Comparison of ENCODE assay signal across 31 mouse cellular contexts in the genomic region with DNA sequence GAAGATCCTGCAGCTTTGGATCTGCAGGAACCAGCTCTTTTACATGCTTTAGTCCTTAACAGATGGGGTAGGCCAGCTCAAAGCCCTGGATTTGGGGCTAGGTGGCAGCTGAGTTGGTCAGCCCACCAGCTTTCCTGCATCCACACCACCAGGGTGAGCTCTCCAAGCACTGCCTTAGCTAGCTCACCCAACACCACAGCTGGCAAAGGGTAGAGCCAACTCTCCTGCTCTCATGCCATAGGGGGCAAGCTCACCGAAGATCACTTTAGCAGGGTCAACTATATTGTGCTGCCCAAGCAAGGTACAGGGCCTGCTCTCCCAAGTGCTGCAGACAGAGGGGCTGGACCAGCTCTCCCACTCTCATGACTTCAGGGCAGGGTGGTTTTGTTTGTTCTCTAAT. TPM values are rescaled to one million over a fixed set of nuclear protein-coding genes. Genes with fewer than 3 reads are reported as not detected.
DNase-seq lines count a peak whose midpoint lies in the region; ATAC-seq and TF ChIP-seq lines count a peak whose summit lies in the region.
"Had no signal": no experiment of that assay in that cellular context is flagged by ENCODE, and none has a peak within 500 bp of the region (broad histone marks: within the 10 kb centered on the region; RNA-seq: fewer than 3 reads in every experiment).

No protein-coding gene starts in this region.

- TF ChIP-seq CTCF in gastrocnemius, adult 2 months (IDR thresholded peaks at IDR 0.05), result peak; percentile 31; the same call in 1 of the 2 replicates
- peak; percentile 21; the same call in 1 of the 2 replicates for TF ChIP-seq CTCF in heart, postnatal 0 days (IDR thresholded peaks at IDR 0.05; ENCODE audit: low read depth)
- 0 out of 2 replicates have a peak, but pooled peaks have one; percentile 1 for TF ChIP-seq CTCF in lung, adult 2 months (IDR thresholded peaks at IDR 0.05; ENCODE audit: insufficient read depth, low read length)

- WGBS in heart, postnatal 0 days, result 80% methylated on average over 1 of the region's 1 CpGs
- WGBS in lung, adult 2 months, result 81% methylated on average over 1 of the region's 1 CpGs

- H3K27me3 ChIP-seq in heart, postnatal 0 days (ENCODE audit: control insufficient read depth, insufficient read depth, low read length), result no peaks in the 10 kb centered on the region
- H3K27me3 ChIP-seq: CH12.LX had no signal

- peak overlapping the region; percentile 6; the same call in 1 of the 2 replicates for H3K4me3 ChIP-seq in gastrocnemius, adult 2 months
- no peak overlapping the region for H3K4me3 ChIP-seq in heart, postnatal 0 days (ENCODE audit: low read depth, low read length)
- no peak overlapping the region for H3K4me3 ChIP-seq in lung, adult 2 months (replicated peaks; ENCODE audit: extremely low read depth, low read depth, low read length)
- no peak overlapping the region for H3K4me3 ChIP-seq in brown adipose tissue, adult 24 weeks (ENCODE audit: insufficient read depth, low read depth, low read length)
- H3K4me3 ChIP-seq: embryonic facial prominence, embryonic 12.5 days; embryonic facial prominence, embryonic 15.5 days; heart, embryonic 10.5 days; hindbrain, embryonic 10.5 days; hindbrain, embryonic 13.5 days; intestine, embryonic 15.5 days had no signal

- intact Hi-C loops in gastrocnemius, adult 2 months (cut with DNase I), result no loop called here
- intact Hi-C loops in gastrocnemius, postnatal 14 days (cut with DNase I; ENCODE audit: low total_unique reads), result no loop called here
- intact Hi-C loops in heart, postnatal 14 days (cut with DNase I), result no loop called here

- no peaks in the 10 kb centered on the region for H3K9me3 ChIP-seq in heart, postnatal 0 days (replicated peaks; ENCODE audit: control insufficient read depth, low read length)
- H3K9me3 ChIP-seq: embryonic facial prominence, embryonic 12.5 days; embryonic facial prominence, embryonic 15.5 days; G1E; heart, embryonic 10.5 days; hindbrain, embryonic 10.5 days; hindbrain, embryonic 13.5 days; intestine, embryonic 15.5 days had no signal

- no peak overlapping the region for H3K4me2 ChIP-seq in heart, postnatal 0 days (ENCODE audit: low read depth, low read length)
- H3K4me2 ChIP-seq: embryonic facial prominence, embryonic 12.5 days; embryonic facial prominence, embryonic 15.5 days; hindbrain, embryonic 13.5 days; intestine, embryonic 15.5 days had no signal

- no peak for TF ChIP-seq EP300 in heart, postnatal 0 days (IDR thresholded peaks at IDR 0.05; ENCODE audit: low read depth)

- peak overlapping the region; percentile 88 for H3K27ac ChIP-seq in gastrocnemius, adult 2 months
- H3K27ac ChIP-seq in heart, postnatal 0 days (ENCODE audit: low read depth), result no peak overlapping the region
- H3K27ac ChIP-seq in brown adipose tissue, adult 24 weeks (replicated peaks; ENCODE audit: low read depth, low read length), result peak overlapping the region; percentile 15; the same call in 1 of the 2 replicates
- H3K27ac ChIP-seq: embryonic facial prominence, embryonic 12.5 days; embryonic facial prominence, embryonic 15.5 days; heart, embryonic 10.5 days; hindbrain, embryonic 10.5 days; hindbrain, embryonic 13.5 days; intestine, embryonic 15.5 days had no signal

- no peak for TF ChIP-seq POLR2A in lung, adult 2 months (IDR thresholded peaks at IDR 0.05; ENCODE audit: borderline replicate concordance, extremely low read depth, low read depth, low read length)

- H3K9ac ChIP-seq in heart, postnatal 0 days (replicated peaks; ENCODE audit: low read depth, low read length), result no peak overlapping the region
- H3K9ac ChIP-seq: embryonic facial prominence, embryonic 12.5 days; embryonic facial prominence, embryonic 15.5 days; forebrain, postnatal 0 days; hindbrain, embryonic 13.5 days; intestine, embryonic 15.5 days had no signal

- peak; percentile 57 for DNase-seq in gastrocnemius, adult 2 months
- no peak for DNase-seq in gastrocnemius, postnatal 14 days
- DNase-seq in heart, postnatal 0 days (ENCODE audit: low spot score), result no peak
- no peak for DNase-seq in heart, postnatal 14 days
- no peak for DNase-seq in lung, adult 2 months
- DNase-seq in lung, postnatal 4 days, result no peak
- DNase-seq: adrenal gland, postnatal 10 days; adrenal gland, postnatal 36 days; B cell, adult 2 months; cerebellum, adult 11 months; cerebellum, adult 2 months; cerebellum, adult 9-11 months; cerebellum, postnatal 25 days; forebrain, postnatal 0 days; gastrocnemius, postnatal 36 days; heart, postnatal 10 days; kidney, adult 18-20 months had no signal

- H3K36me3 ChIP-seq in heart, postnatal 0 days (replicated peaks; ENCODE audit: control insufficient read depth, insufficient read depth, low read length), result no peaks in the 10 kb centered on the region
- H3K36me3 ChIP-seq: embryonic facial prominence, embryonic 12.5 days; embryonic facial prominence, embryonic 15.5 days; G1E; heart, embryonic 10.5 days; hindbrain, embryonic 10.5 days; hindbrain, embryonic 13.5 days; intestine, embryonic 15.5 days had no signal

- no peak for ATAC-seq in heart, postnatal 0 days (ENCODE audit: insufficient read depth, low read depth)
- no peak for ATAC-seq in erythroid progenitor cell, adult 5-6 weeks (replicated peaks; ENCODE audit: low FRiP score, poor library complexity, severe bottlenecking)
- ATAC-seq: forebrain, embryonic 14.5 days; forebrain, postnatal 0 days; hindbrain, embryonic 16.5 days; intestine, embryonic 15.5 days; Patski had no signal

- H3K4me1 ChIP-seq in heart, postnatal 0 days (ENCODE audit: control insufficient read depth, insufficient read depth), result peaks cover 26% of the 10 kb centered on the region
- peaks cover 12% of the 10 kb centered on the region for H3K4me1 ChIP-seq in lung, adult 2 months (ENCODE audit: control insufficient read depth, insufficient read depth, low read length)
- peaks cover 13% of the 10 kb centered on the region for H3K4me1 ChIP-seq in brown adipose tissue, adult 24 weeks (ENCODE audit: control insufficient read depth, insufficient read depth, insufficient read length, low read length)

RNA-seq across cellular contexts. Expression of gene Tmtc1, which starts 6.6 kb away (rescaled TPM):
- total RNA-seq in gastrocnemius, adult 2 months (2021), result 10 to 100 TPM; 55.4 to 64.8 TPM
- total RNA-seq in gastrocnemius, postnatal 14 days (2021), result 10 to 100 TPM; 46.0 to 52.6 TPM
- 28.9 and 39.8 TPM in 2 replicates for total RNA-seq in heart, postnatal 0 days (2014; rRNA removed; ENCODE audit: low replicate concordance)
- polyA plus RNA-seq in heart, postnatal 0 days (2015; fragmentation: Nextera tagmentation; extraction: Ambion mirVana), result 2.4 and 2.5 TPM in 2 replicates
- total RNA-seq in heart, postnatal 14 days (2021), result 10 to 100 TPM; 43.2 to 55.6 TPM
- 41.0 and 46.3 TPM in 2 replicates for polyA plus RNA-seq in lung, adult 2 months (2012; rRNA removed)
- 1.9 and 2.4 TPM in 2 replicates for polyA plus RNA-seq in brown adipose tissue, adult 24 weeks (2012; ENCODE audit: insufficient read depth, insufficient read length, missing spikeins)
- total RNA-seq in erythroid progenitor cell, adult 5-6 weeks (2015; ENCODE audit: low replicate concordance), result 0.42 TPM in 1 of 2 replicates, not detected in the other
- 0.26 and 0.45 TPM in 2 replicates for total RNA-seq in erythroid progenitor cell, adult 5-6 weeks (2017; ENCODE audit: low replicate concordance)
- total RNA-seq: granulocyte monocyte progenitor cell, adult 5-6 weeks had no signal
- polyA plus RNA-seq: G1E had no signal

Comparison
In these comparisons a context has a peak if more than half of its experiments do, and no peak if none do; other contexts are left out.
1. RNA of gene Tmtc1, which starts 6.6 kb away (total RNA-seq): 55.4 to 64.8 TPM in gastrocnemius, adult 2 months, 43.2 to 55.6 TPM in heart, postnatal 14 days, 46.0 to 52.6 TPM in gastrocnemius, postnatal 14 days and 28.9 to 39.8 TPM in heart, postnatal 0 days; 0.26 to 0.45 TPM in erythroid progenitor cell, adult 5-6 weeks; every median in the first group is over 10 times any median in the second.
2. Peak in every context shown above with its lines, with median percentiles within 50 percentile points of each other: CTCF ChIP-seq.